Mouse (Mus musculus) myocyte (in vitro differentiated cells): ENCODE measurements around the gene Lpp.

Experiments used
- MYOG ChIP-seq, 3 experiments: IDR thresholded peaks; one replicate each; pipeline ENCODE4 v1.6.1; 2011; ENCODE audit warnings: control low read depth in 2 of 3, low read depth in 2 of 3, mild to moderate bottlenecking in 2 of 3; ENCODE audit not compliant: insufficient read length in 2 of 3, control insufficient read depth in 1 of 3, insufficient read depth in 1 of 3
- POLR2A ChIP-seq: IDR thresholded peaks from one replicate; pipeline ENCODE4 v1.6.1; 2011; ENCODE audit warnings: low read depth, mild to moderate bottlenecking, control low read depth, moderate library complexity; ENCODE audit not compliant: insufficient read length
- POLR2AphosphoS2 ChIP-seq: IDR thresholded peaks from one replicate; pipeline ENCODE4 v1.6.1; 2011; ENCODE audit warnings: low read depth, control low read depth; ENCODE audit not compliant: insufficient read length
- TCF12 ChIP-seq: IDR thresholded peaks from one replicate; pipeline ENCODE4 v1.6.1; 2011; ENCODE audit warnings: mild to moderate bottlenecking, control low read depth; ENCODE audit not compliant: poor library complexity, insufficient read depth, severe bottlenecking

DNA sequence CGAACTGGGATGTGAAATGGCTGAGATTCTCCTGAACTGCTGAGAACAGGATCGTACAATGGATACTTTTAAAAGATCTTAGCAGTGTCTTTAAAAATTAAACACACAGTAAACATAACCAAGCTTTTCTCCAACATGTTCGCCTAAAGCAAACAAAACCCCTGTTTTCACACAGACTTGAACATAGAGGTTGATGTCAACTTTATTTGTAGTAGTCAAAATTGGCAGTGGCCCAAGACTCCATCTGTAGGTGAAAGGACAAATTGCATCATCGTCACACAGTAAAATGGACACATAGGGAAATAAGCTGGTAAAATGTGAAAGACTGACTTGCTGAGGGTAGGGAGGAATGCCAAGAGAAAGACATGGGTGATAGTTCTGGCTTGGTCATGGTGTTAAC is 480.9 kb downstream of the Lpp start:
- TF ChIP-seq MYOG (IDR thresholded peaks at IDR 0.05; ENCODE audit: control insufficient read depth in 1 of 3, insufficient read depth in 1 of 3, insufficient read length in 2 of 3, low read depth in 2 of 3) (no peak), POLR2A (no peak), POLR2AphosphoS2 (no peak), TCF12 (no peak)
